Mouse (Mus musculus) C2C12 (cell line): ENCODE measurements around the gene Slc13a2.

Experiments used
- CEBPB ChIP-seq: IDR thresholded peaks from one replicate; pipeline ENCODE4 v1.6.1; 2011; ENCODE audit warnings: low read depth, mild to moderate bottlenecking, control low read depth, moderate library complexity
- CTCF ChIP-seq: IDR thresholded peaks from one replicate; pipeline ENCODE4 v1.5.1; 2011; ENCODE audit not compliant: control insufficient read depth, insufficient read depth, insufficient read length

- TF ChIP-seq CEBPB (no peak), CTCF (no peak)
Observed at GRCm38 (mm10) chr11:78353081-78353480, 68.9 kb downstream of the Slc13a2 start.
